Mouse (Mus musculus): ENCODE data around the gene Dync1li2. TPM values are rescaled to one million over a fixed set of nuclear protein-coding genes. Genes with fewer than 3 reads are reported as not detected.

The Dync1li2 gene
- polyA plus RNA-seq, 1 experiment from 2014 or later = 56.6 TPM

- Histone ChIP-seq H3K4me3 (ENCODE audit: low read length) (no peak overlapping the region), H3K27me3 (ENCODE audit: control insufficient read depth, insufficient read depth, low read length) (no peaks in the 10 kb centered on the region), H3K36me3 (ENCODE audit: control insufficient read depth, insufficient read depth, low read length) (peaks cover 97% of the 10 kb centered on the region), H3K9ac (ENCODE audit: low read depth, low read length) (no peak overlapping the region), H3K4me2 (replicated peaks; ENCODE audit: low read depth, low read length) (no peak overlapping the region), H3K4me1 (ENCODE audit: control insufficient read depth, insufficient read depth, low read length) (no peaks in the 10 kb centered on the region), H3K27ac (ENCODE audit: low read depth, low read length) (no peak overlapping the region), H3K9me3 (ENCODE audit: control insufficient read depth, low read length) (no peaks in the 10 kb centered on the region; the same call in 1 of the 2 replicates)
- ATAC-seq (ENCODE audit: low FRiP score, low TSS enrichment) = no peak
- WGBS = 87% methylated on average over 7 of the region's 7 CpGs
These were observed 12.6 kb downstream of the Dync1li2 start for GRCm38 (mm10) chr8:104430230-104430629.

- Histone ChIP-seq H3K4me1 (ENCODE audit: control insufficient read depth, insufficient read depth, low read length) (no peaks in the 10 kb centered on the region), H3K27ac (ENCODE audit: low read depth, low read length) (no peak overlapping the region), H3K4me2 (replicated peaks; ENCODE audit: low read depth, low read length) (no peak overlapping the region), H3K27me3 (ENCODE audit: control insufficient read depth, insufficient read depth, low read length) (no peaks in the 10 kb centered on the region), H3K9ac (ENCODE audit: low read depth, low read length) (no peak overlapping the region), H3K9me3 (ENCODE audit: control insufficient read depth, low read length) (no peaks in the 10 kb centered on the region; the same call in 1 of the 2 replicates), H3K4me3 (ENCODE audit: low read length) (no peak overlapping the region), H3K36me3 (ENCODE audit: control insufficient read depth, insufficient read depth, low read length) (peaks cover 93% of the 10 kb centered on the region)
- 93% methylated on average over 13 of the region's 13 CpGs for WGBS
- ATAC-seq (ENCODE audit: low FRiP score, low TSS enrichment) = no peak
These were observed 15.1 kb downstream of the Dync1li2 start for GRCm38 (mm10) chr8:104427703-104428102.

DNA sequence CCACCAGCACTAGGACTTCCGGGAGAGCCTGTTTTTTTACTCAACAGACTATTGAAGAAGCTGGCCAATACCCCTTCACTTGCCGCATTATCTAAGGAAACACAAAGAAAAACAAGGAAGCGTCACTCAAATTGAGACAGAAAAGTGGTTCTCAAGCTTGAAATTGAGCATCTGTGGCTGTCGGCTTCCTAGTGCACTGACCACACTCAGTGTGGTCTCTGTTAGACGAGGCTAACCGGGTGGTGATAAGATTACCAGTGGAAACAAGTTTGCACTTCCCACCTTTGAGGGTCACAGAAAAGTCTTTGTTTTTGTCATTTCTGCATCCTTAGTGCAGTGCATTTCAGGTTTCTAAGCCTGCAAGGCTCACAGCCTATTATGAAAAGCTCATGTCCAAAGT is 20.5 kb downstream of the Dync1li2 start:
- Histone ChIP-seq H3K36me3 (ENCODE audit: control insufficient read depth, insufficient read depth, low read length) (peaks cover 92% of the 10 kb centered on the region), H3K27me3 (ENCODE audit: control insufficient read depth, insufficient read depth, low read length) (no peaks in the 10 kb centered on the region), H3K9me3 (ENCODE audit: control insufficient read depth, low read length) (no peaks in the 10 kb centered on the region), H3K4me2 (replicated peaks; ENCODE audit: low read depth, low read length) (no peak overlapping the region), H3K27ac (ENCODE audit: low read depth, low read length) (no peak overlapping the region), H3K9ac (ENCODE audit: low read depth, low read length) (no peak overlapping the region), H3K4me1 (ENCODE audit: control insufficient read depth, insufficient read depth, low read length) (no peaks in the 10 kb centered on the region), H3K4me3 (ENCODE audit: low read length) (no peak overlapping the region)
- 88% methylated on average over 6 of the region's 6 CpGs for WGBS
- ATAC-seq (ENCODE audit: low FRiP score, low TSS enrichment) = no peak

DNA sequence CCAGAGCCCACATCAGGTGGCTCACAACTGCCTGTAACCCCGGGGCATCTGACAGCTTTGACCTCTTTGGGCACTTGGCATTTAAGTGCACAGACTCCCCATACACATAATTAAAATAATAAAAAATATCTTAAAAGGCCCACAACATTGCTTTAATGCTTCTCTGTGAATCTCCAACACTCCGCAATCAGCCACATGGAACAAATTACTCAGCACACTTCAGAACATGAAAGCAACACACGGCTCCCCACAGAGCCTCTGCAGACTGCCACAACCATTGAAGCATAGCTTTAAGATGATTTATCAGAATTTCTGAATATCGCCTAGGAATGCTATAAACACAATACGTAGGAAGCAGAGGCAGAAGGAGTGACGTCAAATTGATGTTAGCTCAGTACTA is 26.8 kb downstream of the Dync1li2 start:
- peaks cover 37% of the 10 kb centered on the region for H3K36me3 ChIP-seq (ENCODE audit: control insufficient read depth, insufficient read depth, low read length)
- H3K27ac ChIP-seq (ENCODE audit: low read depth, low read length) = no peak overlapping the region
- ATAC-seq (ENCODE audit: low FRiP score, low TSS enrichment) = no peak
- no peak overlapping the region for H3K9ac ChIP-seq (ENCODE audit: low read depth, low read length)
- no peaks in the 10 kb centered on the region for H3K4me1 ChIP-seq (ENCODE audit: control insufficient read depth, insufficient read depth, low read length)
- 80% methylated on average over 6 of the region's 6 CpGs for WGBS
- no peak overlapping the region for H3K4me2 ChIP-seq (replicated peaks; ENCODE audit: low read depth, low read length)
- H3K9me3 ChIP-seq (ENCODE audit: control insufficient read depth, low read length) = no peaks in the 10 kb centered on the region
- no peaks in the 10 kb centered on the region for H3K27me3 ChIP-seq (ENCODE audit: control insufficient read depth, insufficient read depth, low read length)
- no peak overlapping the region for H3K4me3 ChIP-seq (ENCODE audit: low read length)

- 0 out of 2 replicates have a peak, but pooled peaks have one; percentile 22 for ATAC-seq (ENCODE audit: low FRiP score, low TSS enrichment)
- Histone ChIP-seq H3K4me3 (ENCODE audit: low read length) (no peak overlapping the region), H3K27me3 (ENCODE audit: control insufficient read depth, insufficient read depth, low read length) (no peaks in the 10 kb centered on the region), H3K27ac (ENCODE audit: low read depth, low read length) (no peak overlapping the region), H3K9ac (ENCODE audit: low read depth, low read length) (no peak overlapping the region), H3K4me1 (ENCODE audit: control insufficient read depth, insufficient read depth, low read length) (no peaks in the 10 kb centered on the region), H3K4me2 (replicated peaks; ENCODE audit: low read depth, low read length) (no peak overlapping the region), H3K9me3 (ENCODE audit: control insufficient read depth, low read length) (no peaks in the 10 kb centered on the region), H3K36me3 (ENCODE audit: control insufficient read depth, insufficient read depth, low read length) (peaks cover 19% of the 10 kb centered on the region)
- 52% methylated on average over 3 of the region's 3 CpGs for WGBS
These were observed 28.6 kb downstream of the Dync1li2 start for GRCm38 (mm10) chr8:104414204-104414603.

- Histone ChIP-seq H3K4me1 (ENCODE audit: control insufficient read depth, insufficient read depth, low read length) (no peaks in the 10 kb centered on the region), H3K9ac (ENCODE audit: low read depth, low read length) (no peak overlapping the region), H3K27ac (ENCODE audit: low read depth, low read length) (no peak overlapping the region), H3K4me2 (replicated peaks; ENCODE audit: low read depth, low read length) (no peak overlapping the region), H3K27me3 (ENCODE audit: control insufficient read depth, insufficient read depth, low read length) (no peaks in the 10 kb centered on the region), H3K36me3 (ENCODE audit: control insufficient read depth, insufficient read depth, low read length) (peaks cover 16% of the 10 kb centered on the region), H3K9me3 (ENCODE audit: control insufficient read depth, low read length) (no peaks in the 10 kb centered on the region), H3K4me3 (ENCODE audit: low read length) (no peak overlapping the region)
- ATAC-seq (ENCODE audit: low FRiP score, low TSS enrichment) = 0 out of 2 replicates have a peak, but pooled peaks have one; percentile 28
- WGBS = 64% methylated on average over 4 of the region's 4 CpGs
These were observed 29.1 kb downstream of the Dync1li2 start for GRCm38 (mm10) chr8:104413770-104414169.

- Histone ChIP-seq H3K27me3 (ENCODE audit: control insufficient read depth, insufficient read depth, low read length) (no peaks in the 10 kb centered on the region), H3K9me3 (ENCODE audit: control insufficient read depth, low read length) (no peaks in the 10 kb centered on the region), H3K4me3 (ENCODE audit: low read length) (no peak overlapping the region), H3K36me3 (ENCODE audit: control insufficient read depth, insufficient read depth, low read length) (peaks cover 10% of the 10 kb centered on the region), H3K9ac (ENCODE audit: low read depth, low read length) (no peak overlapping the region), H3K27ac (ENCODE audit: low read depth, low read length) (no peak overlapping the region), H3K4me2 (replicated peaks; ENCODE audit: low read depth, low read length) (no peak overlapping the region), H3K4me1 (ENCODE audit: control insufficient read depth, insufficient read depth, low read length) (no peaks in the 10 kb centered on the region)
- ATAC-seq (ENCODE audit: low FRiP score, low TSS enrichment) = no peak
- 42% methylated on average over 7 of the region's 7 CpGs for WGBS
These were observed 29.9 kb downstream of the Dync1li2 start for GRCm38 (mm10) chr8:104412805-104413532.

- Histone ChIP-seq H3K9ac (ENCODE audit: low read depth, low read length) (no peak overlapping the region), H3K4me2 (replicated peaks; ENCODE audit: low read depth, low read length) (no peak overlapping the region), H3K27me3 (ENCODE audit: control insufficient read depth, insufficient read depth, low read length) (no peaks in the 10 kb centered on the region), H3K27ac (ENCODE audit: low read depth, low read length) (no peak overlapping the region), H3K9me3 (ENCODE audit: control insufficient read depth, low read length) (no peaks in the 10 kb centered on the region), H3K36me3 (ENCODE audit: control insufficient read depth, insufficient read depth, low read length) (no peaks in the 10 kb centered on the region; the same call in 1 of the 2 replicates), H3K4me1 (ENCODE audit: control insufficient read depth, insufficient read depth, low read length) (no peaks in the 10 kb centered on the region), H3K4me3 (ENCODE audit: low read length) (no peak overlapping the region)
- WGBS = 89% methylated on average over 3 of the region's 3 CpGs
- ATAC-seq (ENCODE audit: low FRiP score, low TSS enrichment) = no peak
These were observed 30.9 kb downstream of the Dync1li2 start for GRCm38 (mm10) chr8:104411972-104412371.

DNA sequence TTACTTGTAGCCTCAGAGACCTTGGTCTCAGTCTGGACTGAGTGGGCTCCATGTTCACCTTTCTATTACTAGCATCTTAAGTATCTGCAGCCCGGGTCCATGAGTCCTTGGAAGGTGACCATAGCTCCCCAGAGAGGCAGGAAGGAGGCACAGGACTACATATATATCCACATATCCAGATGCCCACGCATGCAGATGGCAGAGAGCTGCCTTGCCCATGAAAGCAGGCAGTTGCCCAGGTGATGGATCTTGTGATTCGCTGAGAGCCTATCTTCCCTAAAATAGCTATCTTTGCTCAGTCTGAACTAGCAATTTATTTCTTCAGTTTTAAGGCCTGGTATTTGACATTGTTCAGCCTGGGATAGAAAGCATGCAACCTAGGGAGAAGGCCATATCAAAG is 31.4 kb downstream of the Dync1li2 start:
- Histone ChIP-seq H3K36me3 (ENCODE audit: control insufficient read depth, insufficient read depth, low read length) (no peaks in the 10 kb centered on the region; the same call in 1 of the 2 replicates), H3K27me3 (ENCODE audit: control insufficient read depth, insufficient read depth, low read length) (no peaks in the 10 kb centered on the region), H3K27ac (ENCODE audit: low read depth, low read length) (no peak overlapping the region), H3K4me1 (ENCODE audit: control insufficient read depth, insufficient read depth, low read length) (no peaks in the 10 kb centered on the region), H3K9me3 (ENCODE audit: control insufficient read depth, low read length) (no peaks in the 10 kb centered on the region), H3K9ac (ENCODE audit: low read depth, low read length) (no peak overlapping the region), H3K4me2 (replicated peaks; ENCODE audit: low read depth, low read length) (no peak overlapping the region), H3K4me3 (ENCODE audit: low read length) (no peak overlapping the region)
- ATAC-seq (ENCODE audit: low FRiP score, low TSS enrichment) = no peak
- 91% methylated on average over 3 of the region's 3 CpGs for WGBS
